Mouse (Mus musculus): ENCODE measurements at regions not wholly inside any gene's neighbourhood (a gene's known extent, or its start where the extent isn't known, plus 50 kb on each side); places are given as distances from the start of the nearest gene placed in this dataset.

DNA sequence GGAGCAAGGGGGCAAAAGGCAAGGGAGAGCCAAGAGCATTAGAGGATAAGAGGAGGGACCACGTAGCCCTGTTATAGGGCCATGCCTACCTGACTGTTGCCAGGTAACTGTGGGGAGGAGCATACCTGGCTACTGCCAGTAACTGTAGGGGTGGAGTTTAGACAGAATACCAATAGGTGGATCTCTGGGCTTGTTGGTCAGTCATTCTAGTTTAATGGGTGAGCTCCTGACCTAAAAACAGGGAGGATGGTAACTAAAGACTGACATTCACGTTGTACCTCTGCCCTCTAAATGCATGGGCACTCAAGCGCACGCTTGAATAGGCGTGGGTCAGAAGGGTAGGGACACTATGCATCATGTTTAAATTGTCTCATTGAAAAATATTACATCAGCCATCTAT lies 165.8 kb upstream of the Plekha5 start:
- DNase-seq (ENCODE audit: low spot score), result no peak
- Histone ChIP-seq H3K9me3 (no peaks in the 10 kb centered on the region), H3K36me3 (no peaks in the 10 kb centered on the region), H3K27me3 (ENCODE audit: insufficient read depth, poor library complexity, severe bottlenecking) (no peaks in the 10 kb centered on the region), H3K4me3 (no peak overlapping the region), H3K4me1 (replicated peaks) (no peaks in the 10 kb centered on the region), H3K27ac (no peak overlapping the region)
- WGBS, result 82% methylated on average over 5 of the region's 5 CpGs

DNA sequence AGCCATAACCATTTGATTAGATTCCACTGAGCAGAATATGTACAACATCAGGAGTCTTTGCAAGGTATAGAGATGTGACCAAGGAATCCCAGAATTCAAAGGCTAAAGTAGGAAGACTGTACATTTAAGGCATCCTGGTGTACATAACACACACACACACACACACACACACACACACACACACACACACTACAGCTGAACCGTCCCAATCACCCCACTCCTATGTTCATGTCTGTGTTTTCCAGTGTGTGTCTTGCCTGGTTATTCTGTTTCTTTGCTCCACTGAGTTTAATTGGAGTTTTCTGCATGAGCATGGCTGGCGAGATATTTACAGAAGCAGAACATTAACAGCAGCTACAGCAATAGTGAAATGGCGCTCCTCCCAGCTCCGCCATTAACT lies 172.3 kb upstream of the Plekha5 start:
- WGBS, result 90% methylated on average over 4 of the region's 4 CpGs
- no peaks in the 10 kb centered on the region for H3K9me3 ChIP-seq
- H3K27me3 ChIP-seq (ENCODE audit: insufficient read depth, poor library complexity, severe bottlenecking), result no peaks in the 10 kb centered on the region
- no peak for DNase-seq (ENCODE audit: low spot score)
- no peaks in the 10 kb centered on the region for H3K4me1 ChIP-seq (replicated peaks)
- H3K27ac ChIP-seq, result no peak overlapping the region
- H3K4me3 ChIP-seq, result no peak overlapping the region
- no peaks in the 10 kb centered on the region for H3K36me3 ChIP-seq

GRCm38 (mm10) chr6:140243411-140244151 lies 180.3 kb upstream of the Plekha5 start:
- Histone ChIP-seq H3K27ac (peak overlapping the region; percentile 79), H3K9me3 (no peaks in the 10 kb centered on the region), H3K4me3 (no peak overlapping the region; the same call in 1 of the 2 replicates), H3K27me3 (ENCODE audit: insufficient read depth, poor library complexity, severe bottlenecking) (no peaks in the 10 kb centered on the region), H3K4me1 (replicated peaks) (peaks cover 13% of the 10 kb centered on the region), H3K36me3 (no peaks in the 10 kb centered on the region)
- 27% methylated on average over 8 of the region's 8 CpGs for WGBS
- DNase-seq (ENCODE audit: low spot score), result peak; percentile 40

DNA sequence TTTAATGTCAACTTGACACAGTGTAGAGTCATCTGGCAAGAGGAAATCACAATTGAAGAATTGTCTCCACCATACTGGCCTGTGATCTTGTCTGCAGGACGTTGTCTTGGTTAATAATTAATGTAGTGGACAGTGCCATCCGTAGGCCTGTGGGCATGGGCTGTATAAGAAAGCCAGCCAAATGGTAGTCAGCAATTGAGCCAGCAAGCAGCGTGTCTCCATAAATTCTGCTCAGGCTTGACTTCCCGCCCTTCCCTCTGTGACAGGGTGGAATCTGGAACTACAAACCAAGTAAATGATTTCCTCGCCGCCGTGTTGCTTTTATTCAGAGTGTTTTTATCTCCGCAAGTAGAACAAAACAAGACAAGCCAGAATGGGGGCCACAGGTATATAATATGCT lies 184.5 kb upstream of the Plekha5 start:
- H3K9me3 ChIP-seq, result no peaks in the 10 kb centered on the region
- peaks cover 13% of the 10 kb centered on the region for H3K4me1 ChIP-seq (replicated peaks)
- DNase-seq (ENCODE audit: low spot score), result no peak
- no peaks in the 10 kb centered on the region for H3K27me3 ChIP-seq (ENCODE audit: insufficient read depth, poor library complexity, severe bottlenecking)
- H3K4me3 ChIP-seq, result no peak overlapping the region
- WGBS, result 85% methylated on average over 8 of the region's 8 CpGs
- H3K27ac ChIP-seq, result no peak overlapping the region
- H3K36me3 ChIP-seq, result no peaks in the 10 kb centered on the region

GRCm38 (mm10) chr6:140231537-140231936 lies 190.3 kb upstream of the Plcz1 start:
- no peaks in the 10 kb centered on the region for H3K36me3 ChIP-seq
- H3K27me3 ChIP-seq (ENCODE audit: insufficient read depth, poor library complexity, severe bottlenecking), result no peaks in the 10 kb centered on the region
- no peaks in the 10 kb centered on the region for H3K9me3 ChIP-seq
- no peak for DNase-seq (ENCODE audit: low spot score)
- H3K27ac ChIP-seq, result no peak overlapping the region
- no peak overlapping the region for H3K4me3 ChIP-seq
- no peaks in the 10 kb centered on the region for H3K4me1 ChIP-seq (replicated peaks)
- WGBS, result 92% methylated on average over 4 of the region's 4 CpGs

- no peaks in the 10 kb centered on the region for H3K27me3 ChIP-seq (ENCODE audit: insufficient read depth, poor library complexity, severe bottlenecking)
- WGBS, result 77% methylated on average over 9 of the region's 9 CpGs
Observed at GRCm38 (mm10) chr6:140229295-140229694, 188.0 kb upstream of the Plcz1 start.

DNA sequence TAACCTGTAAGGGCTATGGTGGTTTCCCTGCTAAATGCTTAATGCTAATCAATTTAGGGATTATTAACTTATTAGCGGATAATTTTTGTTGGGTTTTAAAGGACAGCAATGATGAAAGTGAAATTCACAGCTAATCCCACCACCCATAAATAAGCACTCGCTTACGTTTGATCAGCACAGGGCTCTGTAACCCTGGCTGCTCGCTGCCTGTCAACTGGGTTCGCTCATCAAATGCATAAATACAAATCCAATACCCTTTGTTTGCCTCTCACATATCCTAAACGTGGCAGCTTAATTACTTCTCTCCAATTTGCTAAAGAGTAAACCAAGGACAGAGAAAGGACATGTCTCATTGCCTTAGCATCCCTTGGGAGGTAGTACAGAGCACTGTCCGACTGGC lies 187.5 kb upstream of the Plcz1 start:
- Histone ChIP-seq H3K27ac (no peak overlapping the region), H3K27me3 (ENCODE audit: insufficient read depth, poor library complexity, severe bottlenecking) (no peaks in the 10 kb centered on the region), H3K4me3 (no peak overlapping the region), H3K9me3 (no peaks in the 10 kb centered on the region), H3K36me3 (no peaks in the 10 kb centered on the region), H3K4me1 (replicated peaks) (no peaks in the 10 kb centered on the region)
- WGBS, result 81% methylated on average over 7 of the region's 7 CpGs
- DNase-seq (ENCODE audit: low spot score), result no peak

More at GRCm38 (mm10) chr6:140229295-140229694, 188.0 kb upstream of the Plcz1 start:
- Histone ChIP-seq H3K4me1 (replicated peaks) (no peaks in the 10 kb centered on the region), H3K4me3 (no peak overlapping the region), H3K36me3 (no peaks in the 10 kb centered on the region), H3K9me3 (no peaks in the 10 kb centered on the region), H3K27ac (no peak overlapping the region)
- DNase-seq (ENCODE audit: low spot score), result no peak

DNA sequence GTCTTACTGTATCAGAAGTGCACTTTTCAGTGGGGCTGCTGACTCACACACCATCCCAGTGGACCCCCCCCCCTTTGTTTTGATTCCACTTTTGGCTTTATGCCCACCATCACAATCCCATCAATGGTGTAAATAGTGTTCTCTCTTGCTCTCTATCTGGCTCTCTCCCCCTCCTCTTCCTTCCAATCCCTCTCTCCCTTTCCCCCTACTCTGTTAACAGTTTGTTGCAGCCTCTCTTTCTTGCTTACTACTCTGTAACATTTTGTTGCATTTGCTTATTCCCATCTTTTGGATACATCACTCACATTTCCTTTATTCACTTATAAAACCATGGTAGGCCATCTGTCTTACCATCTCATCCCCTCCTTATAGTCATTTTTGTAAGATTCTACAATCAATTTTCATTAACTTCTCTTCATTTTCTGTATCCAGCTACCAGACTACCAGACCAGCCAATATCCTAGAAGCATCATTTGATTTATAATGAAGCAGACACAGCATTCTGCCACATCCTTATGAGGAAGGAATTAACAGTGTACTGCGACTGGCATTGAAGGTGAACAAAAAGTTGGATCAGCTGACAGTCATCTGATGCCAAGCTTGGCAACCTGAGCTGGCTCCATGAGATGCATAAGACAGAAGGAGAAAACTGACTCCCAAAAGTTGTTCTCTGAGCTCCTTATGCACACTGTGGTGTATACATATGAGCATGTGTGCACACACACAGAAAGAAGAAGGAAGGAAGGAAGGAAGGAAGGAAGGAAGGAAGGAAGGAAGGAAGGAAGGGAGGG lies 181.5 kb upstream of the Plcz1 start:
- Histone ChIP-seq H3K4me3 (no peak overlapping the region), H3K27me3 (ENCODE audit: insufficient read depth, poor library complexity, severe bottlenecking) (no peaks in the 10 kb centered on the region), H3K9me3 (no peaks in the 10 kb centered on the region), H3K4me1 (replicated peaks) (no peaks in the 10 kb centered on the region), H3K27ac (no peak overlapping the region), H3K36me3 (no peaks in the 10 kb centered on the region)
- 92% methylated on average over 1 of the region's 1 CpGs for WGBS
- DNase-seq (ENCODE audit: low spot score), result no peak

GRCm38 (mm10) chr6:140221653-140222272 lies 180.5 kb upstream of the Plcz1 start:
- H3K4me3 ChIP-seq, result no peak overlapping the region
- WGBS, result 79% methylated on average over 5 of the region's 5 CpGs

GRCm38 (mm10) chr6:140218789-140219188 lies 177.5 kb upstream of the Plcz1 start:
- H3K4me3 ChIP-seq, result no peak overlapping the region
- H3K27me3 ChIP-seq (ENCODE audit: insufficient read depth, poor library complexity, severe bottlenecking), result no peaks in the 10 kb centered on the region
- WGBS, result 89% methylated on average over 10 of the region's 10 CpGs
- DNase-seq (ENCODE audit: low spot score), result no peak
- no peak overlapping the region for H3K27ac ChIP-seq
- H3K36me3 ChIP-seq, result no peaks in the 10 kb centered on the region
- no peaks in the 10 kb centered on the region for H3K4me1 ChIP-seq (replicated peaks)
- H3K9me3 ChIP-seq, result no peaks in the 10 kb centered on the region

More at GRCm38 (mm10) chr6:140221653-140222272, 180.5 kb upstream of the Plcz1 start:
- no peaks in the 10 kb centered on the region for H3K27me3 ChIP-seq (ENCODE audit: insufficient read depth, poor library complexity, severe bottlenecking)
- H3K9me3 ChIP-seq, result no peaks in the 10 kb centered on the region
- H3K4me1 ChIP-seq (replicated peaks), result no peaks in the 10 kb centered on the region
- H3K36me3 ChIP-seq, result no peaks in the 10 kb centered on the region
- no peak for DNase-seq (ENCODE audit: low spot score)
- H3K27ac ChIP-seq, result no peak overlapping the region

DNA sequence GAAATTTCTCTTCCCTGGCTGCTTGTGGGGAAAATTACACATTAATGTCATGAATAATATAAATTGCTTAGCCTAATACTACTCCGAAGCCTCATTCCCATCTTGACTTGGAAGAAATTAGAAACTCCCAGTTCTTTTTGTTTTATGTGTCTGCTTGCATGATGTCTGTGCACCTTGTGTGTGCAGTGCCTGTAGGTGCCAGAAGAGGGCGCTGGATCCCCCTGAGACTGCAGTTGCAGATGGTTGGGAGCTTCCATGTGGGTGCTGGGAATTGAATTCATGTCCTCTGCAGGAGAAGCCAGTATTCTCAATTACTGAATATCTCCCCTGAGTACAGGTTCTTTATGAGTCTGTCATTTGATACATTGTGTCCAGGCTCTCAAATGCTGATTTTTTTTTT lies 171.1 kb upstream of the Plcz1 start:
- H3K36me3 ChIP-seq, result no peaks in the 10 kb centered on the region
- 64% methylated on average over 2 of the region's 2 CpGs for WGBS
- H3K9me3 ChIP-seq, result peaks cover 5% of the 10 kb centered on the region; the same call in 1 of the 2 replicates
- H3K27me3 ChIP-seq (ENCODE audit: insufficient read depth, poor library complexity, severe bottlenecking), result no peaks in the 10 kb centered on the region
- H3K4me3 ChIP-seq, result no peak overlapping the region
- 0 out of 2 replicates have a peak, but pooled peaks cover 5% of the 10 kb centered on the region for H3K4me1 ChIP-seq (replicated peaks)
- no peak for DNase-seq (ENCODE audit: low spot score)
- H3K27ac ChIP-seq, result no peak overlapping the region

DNA sequence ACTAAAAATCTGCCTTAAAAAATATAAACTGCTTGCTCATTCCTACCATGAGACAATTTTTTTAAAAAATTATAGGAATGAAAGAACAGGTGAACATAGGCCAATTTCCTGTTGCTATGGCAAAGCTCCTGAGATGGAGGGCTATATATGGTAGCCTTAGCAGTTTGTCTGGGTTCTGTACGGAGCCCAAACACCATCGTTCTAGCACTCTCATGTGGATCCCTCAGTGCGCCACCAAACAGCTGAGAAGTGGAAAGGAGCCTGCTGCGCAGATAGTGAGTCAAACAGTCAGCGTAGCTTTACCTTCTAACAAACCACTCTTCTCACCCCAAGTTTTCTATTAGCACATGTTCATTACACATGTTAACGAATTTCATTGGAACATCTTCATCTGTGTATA lies 168.9 kb upstream of the Plcz1 start:
- Histone ChIP-seq H3K27ac (no peak overlapping the region), H3K4me1 (replicated peaks) (0 out of 2 replicates have a peak, but pooled peaks cover 5% of the 10 kb centered on the region), H3K4me3 (no peak overlapping the region), H3K36me3 (no peaks in the 10 kb centered on the region), H3K27me3 (ENCODE audit: insufficient read depth, poor library complexity, severe bottlenecking) (no peaks in the 10 kb centered on the region), H3K9me3 (peaks cover 7% of the 10 kb centered on the region; the same call in 1 of the 2 replicates)
- WGBS, result 91% methylated on average over 6 of the region's 6 CpGs
- DNase-seq (ENCODE audit: low spot score), result no peak

DNA sequence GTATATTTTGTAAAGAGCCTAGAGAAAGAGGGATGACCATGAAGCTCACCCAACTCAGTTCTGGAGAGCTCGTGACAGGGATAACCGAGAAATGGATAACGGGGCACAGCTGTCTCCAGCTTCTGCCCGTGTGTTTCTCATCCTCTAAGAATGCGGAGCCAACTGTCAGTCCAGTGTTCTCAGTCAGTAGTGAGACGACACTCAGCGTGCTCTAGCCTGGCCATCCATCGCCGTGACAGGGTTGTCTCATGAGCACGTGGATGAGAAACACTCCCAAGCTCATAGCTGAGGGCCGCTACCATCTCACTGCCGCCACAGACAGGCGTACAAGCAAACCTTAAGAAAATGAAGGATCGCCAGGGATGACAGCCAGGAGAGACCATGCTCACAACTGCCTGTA lies 167.8 kb upstream of the Plcz1 start:
- Histone ChIP-seq H3K27me3 (ENCODE audit: insufficient read depth, poor library complexity, severe bottlenecking) (no peaks in the 10 kb centered on the region), H3K4me3 (no peak overlapping the region), H3K36me3 (no peaks in the 10 kb centered on the region), H3K9me3 (peaks cover 7% of the 10 kb centered on the region; the same call in 1 of the 2 replicates), H3K4me1 (replicated peaks) (0 out of 2 replicates have a peak, but pooled peaks cover 5% of the 10 kb centered on the region), H3K27ac (no peak overlapping the region)
- WGBS, result 86% methylated on average over 14 of the region's 14 CpGs
- DNase-seq (ENCODE audit: low spot score), result no peak

Measured in hindbrain, embryonic 10.5 days (tissue).